Mouse (Mus musculus): ENCODE measurements at regions not wholly inside any gene's neighbourhood (a gene's known extent, or its start where the extent isn't known, plus 50 kb on each side); places are given as distances from the start of the nearest gene placed in this dataset.

GRCm38 (mm10) chr15:36719241-36719640 is 288.3 kb downstream of the Zfp706 start:
- DNase-seq = no peak

DNA sequence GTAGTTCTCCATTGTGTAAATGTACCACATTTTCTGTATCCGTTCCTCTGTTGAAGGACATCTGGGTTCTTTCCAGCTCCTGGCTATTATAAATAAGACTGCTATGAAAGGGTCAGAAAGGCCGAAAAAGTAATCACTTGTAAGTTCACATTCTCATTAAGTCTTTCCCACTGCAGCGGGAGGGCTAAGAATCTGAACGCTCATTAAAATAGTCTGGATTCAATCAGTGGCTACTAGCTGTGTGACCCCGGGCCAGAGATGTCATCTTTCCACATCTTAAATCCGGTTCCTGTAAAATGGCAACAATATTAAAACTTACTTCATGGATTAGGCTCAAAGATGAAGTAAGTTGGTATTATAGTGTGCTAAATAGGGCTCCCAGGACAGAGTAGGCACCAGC is 289.7 kb downstream of the Zfp706 start:
- no peak for DNase-seq

DNA sequence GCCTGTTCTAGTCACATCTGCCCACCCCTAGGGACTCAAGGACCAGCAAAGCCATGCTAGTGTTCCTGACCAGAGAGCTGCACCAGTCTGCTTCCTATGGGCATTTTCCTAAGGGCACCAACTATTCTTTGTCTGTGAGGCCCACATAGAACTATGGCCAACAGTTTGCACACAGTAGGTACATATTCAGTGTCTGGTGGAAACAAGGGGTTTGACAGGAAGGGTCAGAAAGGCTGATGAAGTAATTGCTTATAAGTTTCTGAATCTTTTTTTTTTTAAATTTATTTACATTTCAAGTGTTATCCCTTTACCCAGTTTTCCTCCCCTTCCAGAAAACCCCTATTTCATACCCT is 290.9 kb downstream of the Zfp706 start:
- DNase-seq = no peak

DNA sequence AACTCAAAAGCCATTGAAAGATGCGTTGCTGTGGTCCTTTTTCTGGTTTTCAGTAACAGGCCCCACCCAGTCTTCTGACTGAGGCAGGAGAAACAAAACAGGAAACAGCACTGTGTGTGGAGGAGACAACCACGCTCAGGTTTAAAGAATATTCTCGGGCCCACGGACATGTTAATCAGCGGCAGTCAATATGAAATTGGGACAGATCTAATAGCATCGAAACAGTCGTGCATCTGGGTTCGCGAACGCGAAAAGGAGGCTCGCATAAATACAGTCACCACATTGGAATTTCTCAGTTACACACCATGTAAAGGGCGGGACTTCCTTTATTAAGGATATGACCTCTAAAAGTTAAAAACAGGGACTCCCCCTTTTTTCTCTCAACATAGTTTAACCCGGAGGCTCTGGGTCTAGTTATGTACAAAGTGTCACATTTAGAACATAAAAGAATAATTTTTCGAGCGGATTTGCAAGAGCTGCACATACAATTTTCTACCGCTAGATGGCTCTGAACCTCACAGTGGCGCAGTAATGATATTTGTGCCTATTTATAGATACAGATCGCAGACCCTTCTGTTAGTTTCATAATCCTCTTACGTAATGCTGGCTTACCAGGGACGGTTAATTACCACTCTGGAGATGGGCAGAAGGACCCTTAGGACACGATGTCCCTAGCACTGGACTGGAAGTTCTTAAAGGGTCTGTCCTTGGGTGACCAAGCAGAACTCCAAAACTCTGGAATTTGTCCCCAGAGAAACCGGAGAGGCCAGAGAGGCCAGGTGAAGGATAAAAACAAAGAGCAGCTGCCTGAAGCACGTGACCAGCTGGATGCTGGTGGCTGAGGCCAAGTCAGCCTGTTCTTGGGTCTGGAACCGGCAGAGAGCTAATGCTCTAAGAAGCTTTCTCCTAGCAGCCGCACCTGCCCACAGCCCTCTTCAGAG is 291.6 kb downstream of the Zfp706 start:
- DNase-seq = peak; percentile 71

DNA sequence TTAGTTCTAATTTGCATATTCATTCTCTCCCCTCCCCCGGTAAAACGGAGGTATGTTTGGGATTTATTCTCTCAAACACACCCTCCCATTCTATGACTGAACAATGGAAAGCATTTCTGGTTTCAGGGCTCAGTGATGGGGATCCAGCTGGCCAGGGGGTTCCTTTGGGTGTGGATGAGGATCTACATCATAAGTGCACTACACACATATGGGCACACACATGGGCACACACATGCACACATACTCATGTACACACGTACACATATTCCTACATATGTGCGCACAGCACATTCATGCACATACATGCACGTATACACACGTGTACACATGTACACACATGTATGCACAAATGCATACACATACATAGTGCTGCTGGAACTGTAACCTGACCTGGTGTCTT is 292.4 kb downstream of the Zfp706 start:
- DNase-seq = no peak

DNA sequence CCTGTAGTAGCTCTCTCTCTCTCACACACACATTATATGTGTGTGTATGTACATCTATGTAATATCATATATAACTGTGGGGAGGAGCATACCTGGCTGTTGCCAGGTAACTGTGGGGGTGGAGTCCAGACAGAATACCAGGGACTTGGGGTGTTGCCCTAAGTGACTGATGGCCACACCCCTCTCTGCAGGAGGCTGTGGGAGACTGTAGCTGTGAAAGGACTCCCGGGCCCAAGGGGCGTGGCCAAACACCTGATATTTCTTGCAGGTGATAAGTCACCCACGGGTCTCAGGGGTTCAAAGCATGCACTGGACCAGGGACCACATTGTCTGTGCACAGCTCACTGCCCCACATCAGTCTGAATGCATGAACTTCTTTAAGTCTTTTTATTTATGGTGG is 297.8 kb downstream of the Zfp706 start:
- no peak for DNase-seq

GRCm38 (mm10) chr15:36708471-36708870 is 299.1 kb downstream of the Zfp706 start:
- peak; percentile 95 for DNase-seq

GRCm38 (mm10) chr15:36705990-36706389 is 301.6 kb downstream of the Zfp706 start:
- DNase-seq = peak; percentile 76

DNA sequence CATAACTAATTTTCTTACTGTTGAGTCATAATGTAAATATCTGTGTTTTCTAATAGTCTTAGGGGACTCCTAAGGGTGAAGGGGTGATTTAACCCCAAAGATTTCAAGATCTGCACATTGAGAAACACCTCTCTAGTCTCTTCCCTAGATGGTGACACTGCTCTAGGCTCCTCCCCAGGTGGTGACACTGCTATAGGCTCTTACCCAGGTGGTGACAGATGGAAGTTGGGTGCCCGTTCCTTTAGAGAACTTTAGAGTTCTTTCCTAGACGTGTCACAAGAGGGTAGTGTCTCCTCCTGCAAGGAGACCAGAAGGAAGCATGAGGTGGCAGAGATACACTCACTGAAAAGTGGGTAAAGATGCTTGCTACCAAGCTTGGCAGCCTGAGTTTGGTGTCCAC is 302.2 kb downstream of the Zfp706 start:
- no peak for DNase-seq

GRCm38 (mm10) chr15:36701846-36702245 is 305.7 kb downstream of the Zfp706 start:
- no peak for DNase-seq

GRCm38 (mm10) chr15:36700196-36700595 is 307.4 kb downstream of the Zfp706 start:
- DNase-seq = no peak

GRCm38 (mm10) chr15:36695199-36696129 is 312.1 kb downstream of the Zfp706 start:
- no peak for DNase-seq

- DNase-seq = no peak
Measured at GRCm38 (mm10) chr15:36691002-36691652, 316.4 kb downstream of the Zfp706 start.

DNA sequence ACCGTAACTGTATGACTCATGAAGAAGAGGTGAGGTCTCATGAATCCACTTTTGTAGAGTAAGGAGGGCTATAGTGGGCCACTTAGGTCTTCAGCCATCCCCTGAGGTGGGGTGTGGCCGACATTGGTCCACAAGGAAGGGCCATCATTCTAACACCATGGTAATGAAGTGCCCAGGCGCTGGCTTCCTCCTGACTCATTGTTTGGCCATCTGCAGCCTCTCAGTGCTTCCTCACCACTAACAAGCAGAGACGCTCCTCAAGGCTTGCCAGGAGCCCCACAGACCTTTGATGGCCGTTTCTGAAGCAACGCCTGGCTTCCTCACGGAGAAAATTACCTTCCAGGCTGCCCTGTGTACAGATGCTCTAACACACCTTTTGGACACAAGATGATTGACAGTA is 317.7 kb downstream of the Zfp706 start:
- no peak for DNase-seq

GRCm38 (mm10) chr15:36689301-36689700 is 318.3 kb downstream of the Zfp706 start:
- DNase-seq = no peak

DNA sequence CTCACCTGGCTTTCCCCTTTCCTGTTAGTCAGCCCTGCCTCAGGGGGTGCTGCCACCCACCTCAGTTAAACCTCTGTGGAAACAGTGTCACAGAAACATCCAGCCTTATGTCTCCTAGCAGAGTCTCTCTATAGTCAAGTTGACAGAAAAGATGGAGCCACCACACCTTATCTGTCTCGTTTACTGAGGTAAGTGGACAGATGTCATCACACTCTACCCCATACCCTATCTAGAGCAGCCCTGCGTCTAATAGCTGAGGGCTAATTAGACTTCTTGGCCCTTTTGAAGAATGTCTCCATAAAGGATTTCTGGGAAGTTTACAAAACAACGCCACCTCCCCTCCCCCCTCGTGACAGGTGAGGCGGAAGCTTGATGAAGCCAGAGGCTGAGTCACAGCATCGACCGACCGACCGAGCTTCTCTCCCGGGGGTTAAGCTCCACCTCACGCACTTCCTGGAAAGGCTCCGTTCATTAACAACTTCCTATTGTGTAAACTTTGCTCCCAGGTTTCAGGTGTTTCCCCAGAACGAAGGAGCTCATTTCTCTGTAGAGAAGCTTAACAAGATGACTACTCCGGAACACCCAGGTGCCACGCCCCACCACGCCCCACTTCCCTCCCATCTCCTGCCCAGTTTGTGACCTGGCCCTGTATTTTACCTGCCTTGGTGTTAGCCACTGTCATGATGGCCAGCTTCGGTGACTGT is 319.4 kb downstream of the Zfp706 start:
- peak; percentile 58 for DNase-seq

GRCm38 (mm10) chr15:36684684-36685083 is 322.9 kb downstream of the Zfp706 start:
- no peak for DNase-seq

- no peak for DNase-seq
Measured at GRCm38 (mm10) chr15:36682832-36683231, 324.7 kb downstream of the Zfp706 start.

GRCm38 (mm10) chr15:36682159-36682558 is 325.4 kb downstream of the Zfp706 start:
- DNase-seq = no peak

GRCm38 (mm10) chr15:36680361-36681140 is 327.0 kb downstream of the Zfp706 start:
- no peak for DNase-seq

DNA sequence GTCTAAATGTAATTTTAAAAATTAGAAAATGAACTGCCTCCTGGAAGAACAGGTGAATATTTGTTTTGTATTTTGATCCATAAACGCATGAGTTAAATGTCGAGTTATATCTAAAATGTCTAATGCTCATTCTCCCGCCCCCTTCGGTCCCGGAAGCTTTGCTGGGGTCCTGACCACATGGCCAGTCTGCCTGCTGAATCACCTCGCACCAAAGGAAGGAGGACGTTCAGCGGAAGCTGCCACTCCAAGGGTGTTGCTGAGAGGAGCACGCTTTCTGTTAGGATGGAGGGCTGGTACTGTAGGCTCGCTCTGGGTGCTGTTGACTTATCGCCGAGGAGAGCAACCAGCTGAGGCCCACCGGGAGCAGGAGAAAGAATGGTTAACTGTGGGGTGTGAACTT is 328.0 kb downstream of the Zfp706 start:
- DNase-seq = peak; percentile 22

- no peak for DNase-seq
Measured at GRCm38 (mm10) chr15:36669748-36670147, 337.8 kb downstream of the Zfp706 start.
